Mouse (Mus musculus): ENCODE measurements around the gene Nek6.

The Nek6 gene

GRCm38 (mm10) chr2:38539677-38540076 lies 28.2 kb downstream of the Nek6 start:
- no peak for DNase-seq (ENCODE audit: low spot score)

GRCm38 (mm10) chr2:38540666-38541065 lies 29.2 kb downstream of the Nek6 start:
- DNase-seq (ENCODE audit: low spot score) = no peak

- no peak for DNase-seq (ENCODE audit: low spot score)
Measured at GRCm38 (mm10) chr2:38541101-38541500, 29.7 kb downstream of the Nek6 start.

- DNase-seq (ENCODE audit: low spot score) = no peak
Measured at GRCm38 (mm10) chr2:38541570-38541969, 30.1 kb downstream of the Nek6 start.

GRCm38 (mm10) chr2:38542366-38542765 lies 30.9 kb downstream of the Nek6 start:
- DNase-seq (ENCODE audit: low spot score) = no peak

- DNase-seq (ENCODE audit: low spot score) = no peak
Measured at GRCm38 (mm10) chr2:38543158-38543557, 31.7 kb downstream of the Nek6 start.

DNA sequence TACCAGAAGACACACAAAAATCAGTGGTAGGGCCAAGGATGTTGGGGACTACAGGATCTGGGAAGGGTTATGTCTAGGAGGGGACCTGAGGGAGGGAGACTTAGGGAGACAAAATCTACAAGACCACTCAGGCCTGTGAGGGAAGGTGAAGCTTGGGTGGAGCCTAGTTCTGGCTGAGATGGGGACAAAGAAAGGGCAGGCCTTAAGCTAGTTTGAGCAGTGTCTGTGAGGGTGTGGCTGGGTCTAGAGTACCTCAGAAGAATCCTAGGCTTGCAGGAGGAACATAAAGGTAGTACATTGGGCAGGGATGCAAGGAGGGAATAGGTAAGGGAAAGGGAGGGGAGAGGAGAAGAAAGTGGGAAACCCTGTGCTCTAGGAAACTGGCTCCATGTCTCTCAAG lies 32.9 kb downstream of the Nek6 start:
- no peak for DNase-seq (ENCODE audit: low spot score)

DNA sequence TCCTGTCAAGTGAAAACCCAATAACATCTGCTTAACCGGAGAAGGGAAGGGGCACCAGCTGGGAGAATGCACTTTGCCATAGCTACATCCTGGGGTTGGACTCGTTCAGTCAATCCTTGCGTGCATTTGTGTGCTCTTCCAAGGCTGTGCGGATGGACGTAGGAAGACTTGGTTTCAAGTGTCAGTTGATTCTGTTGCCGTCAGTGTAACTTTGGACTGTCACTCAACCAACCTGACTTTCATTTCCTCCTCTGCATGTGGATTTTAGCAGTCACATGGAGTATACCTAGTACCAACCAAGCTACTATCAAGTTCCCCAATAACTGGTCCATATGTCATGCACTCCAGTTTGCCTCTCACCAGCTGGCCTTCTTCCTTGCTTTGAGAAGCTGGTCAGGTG lies 33.5 kb downstream of the Nek6 start:
- no peak for DNase-seq (ENCODE audit: low spot score)

- DNase-seq (ENCODE audit: low spot score) = no peak
Measured at GRCm38 (mm10) chr2:38545706-38546105, 34.3 kb downstream of the Nek6 start.

- DNase-seq (ENCODE audit: low spot score) = no peak
Measured at GRCm38 (mm10) chr2:38546222-38546621, 34.8 kb downstream of the Nek6 start.

DNA sequence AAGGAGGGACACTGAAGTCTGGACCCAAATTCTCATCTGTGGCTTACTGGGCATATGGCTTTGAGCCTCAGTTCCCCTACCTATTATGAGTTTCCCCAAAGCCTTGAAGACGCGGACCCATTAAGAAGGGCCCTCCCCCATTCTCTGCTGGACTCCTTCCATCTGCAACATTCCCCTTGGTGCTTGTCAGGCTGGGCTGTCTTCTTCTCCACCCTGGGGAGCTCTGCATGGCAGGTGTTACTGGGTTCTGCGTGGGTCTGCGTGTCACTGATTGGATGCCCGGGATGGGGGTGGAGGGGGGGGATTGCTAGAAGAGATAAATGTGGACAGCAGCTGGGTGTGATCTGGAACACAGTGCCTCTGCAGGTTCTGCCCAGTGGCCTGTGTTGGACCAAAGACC lies 35.3 kb downstream of the Nek6 start:
- DNase-seq (ENCODE audit: low spot score) = no peak

GRCm38 (mm10) chr2:38547793-38548517 lies 36.5 kb downstream of the Nek6 start:
- no peak for DNase-seq (ENCODE audit: low spot score)

DNA sequence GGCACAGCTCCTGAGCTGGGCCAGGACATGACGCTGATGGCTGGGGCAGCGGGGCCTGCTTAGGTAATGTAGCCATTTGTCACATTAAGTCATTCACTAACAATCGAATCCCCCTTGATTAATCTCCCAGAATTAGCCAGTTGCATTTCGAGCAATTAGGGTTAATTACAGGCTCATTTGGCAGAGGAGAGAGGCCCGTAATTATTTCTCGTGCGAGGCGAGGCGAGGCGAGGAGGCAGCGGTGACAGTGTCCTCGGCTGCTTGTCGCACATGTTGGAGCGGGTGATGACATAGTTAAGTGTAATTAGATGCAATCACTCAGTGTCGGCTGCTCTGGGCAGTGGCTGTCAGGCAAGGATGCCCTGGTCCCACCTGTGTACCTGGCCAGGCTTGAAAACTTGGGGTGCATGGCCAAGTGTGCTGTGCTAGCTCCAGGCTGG lies 40.6 kb downstream of the Nek6 start:
- DNase-seq (ENCODE audit: low spot score) = no peak

- no peak for DNase-seq (ENCODE audit: low spot score)
Measured at GRCm38 (mm10) chr2:38554226-38554995, 43.0 kb downstream of the Nek6 start.

DNA sequence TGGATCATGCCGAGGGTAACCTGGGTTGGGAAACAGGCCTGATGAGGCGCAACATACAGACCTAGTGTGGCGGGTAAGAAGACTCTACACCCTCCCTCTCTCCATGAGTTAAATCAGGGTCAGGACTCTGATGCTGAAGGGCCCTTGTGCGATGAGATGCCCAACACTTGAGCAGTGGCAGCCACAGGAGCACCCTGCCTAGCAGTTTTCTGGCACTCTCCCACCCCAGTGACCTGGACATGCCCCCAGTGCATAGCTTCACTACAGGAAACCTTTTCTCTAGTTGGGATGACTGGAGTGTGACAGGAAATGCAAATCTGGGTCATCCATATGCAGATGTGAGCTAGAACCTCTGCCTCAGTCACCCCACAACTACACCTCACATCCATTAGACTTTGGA lies 44.2 kb downstream of the Nek6 start:
- DNase-seq (ENCODE audit: low spot score) = no peak

- DNase-seq (ENCODE audit: low spot score) = no peak
Measured at GRCm38 (mm10) chr2:38556721-38557120, 45.3 kb downstream of the Nek6 start.

DNA sequence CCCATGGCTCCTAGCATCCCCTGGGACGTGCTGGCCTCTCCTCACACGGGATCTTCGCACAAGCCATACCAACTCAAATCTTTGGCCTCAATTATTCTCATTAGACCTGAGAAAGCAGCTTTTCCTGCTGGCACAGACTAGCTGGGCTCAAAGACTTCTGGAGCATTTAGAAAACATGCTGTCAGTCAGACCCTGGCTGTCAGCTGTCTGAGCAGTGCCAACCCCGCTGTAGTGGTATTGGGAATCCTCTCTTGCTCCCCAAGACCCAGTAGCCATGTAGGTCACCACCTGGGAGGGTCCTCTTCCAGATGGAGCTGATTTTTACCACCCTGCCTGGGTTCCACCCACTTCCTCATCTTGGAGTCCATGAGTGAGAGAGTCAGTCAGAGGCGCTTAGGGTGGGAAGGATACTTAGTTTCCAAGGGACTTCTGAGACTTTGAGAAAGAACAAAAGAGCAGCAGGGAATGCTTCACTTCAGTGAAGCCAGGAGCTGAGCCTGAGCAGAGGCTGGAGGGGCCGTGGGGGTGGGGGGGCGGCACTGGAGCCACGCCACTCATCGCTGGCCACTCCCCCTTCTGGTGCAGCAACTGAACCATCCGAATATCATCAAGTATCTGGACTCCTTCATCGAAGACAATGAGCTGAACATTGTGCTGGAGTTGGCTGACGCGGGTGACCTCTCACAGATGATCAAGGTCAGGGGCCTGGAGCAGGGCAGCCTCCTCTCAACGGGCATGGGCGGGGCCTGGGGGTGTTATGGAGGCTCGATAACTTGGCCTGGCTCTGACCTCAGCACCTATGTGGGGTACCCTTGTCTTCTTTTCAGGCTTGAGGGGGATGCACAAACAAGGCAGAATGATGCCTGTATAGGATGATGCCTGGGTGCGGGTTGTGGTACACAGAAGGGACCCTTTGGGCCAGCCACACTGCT lies 49.1 kb downstream of the Nek6 start:
- no peak for DNase-seq (ENCODE audit: low spot score)

DNA sequence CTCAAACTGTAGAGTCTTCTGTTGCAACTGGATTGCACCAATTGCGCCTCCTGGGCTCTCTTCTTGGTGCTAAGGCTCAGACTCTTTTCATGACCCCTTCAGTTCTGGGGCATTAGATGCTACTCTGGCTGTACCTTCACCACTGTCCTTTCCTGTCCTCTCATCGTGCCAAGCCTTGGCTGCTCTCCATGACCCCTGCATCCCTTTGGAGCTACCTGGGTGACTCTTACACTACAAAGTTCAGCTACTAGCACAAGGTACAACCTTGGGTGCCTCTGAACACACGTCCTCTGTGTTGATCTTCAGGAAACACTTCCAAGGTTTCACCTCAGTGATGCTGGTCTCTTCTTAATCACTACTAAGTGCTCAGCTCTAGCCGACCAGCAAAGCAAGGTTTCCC lies 51.2 kb downstream of the Nek6 start:
- DNase-seq (ENCODE audit: low spot score) = no peak

GRCm38 (mm10) chr2:38571971-38572601 lies 60.6 kb downstream of the Nek6 start:
- no peak for DNase-seq (ENCODE audit: low spot score)

GRCm38 (mm10) chr2:38574697-38575096 lies 63.3 kb downstream of the Nek6 start:
- DNase-seq (ENCODE audit: low spot score) = no peak

DNA sequence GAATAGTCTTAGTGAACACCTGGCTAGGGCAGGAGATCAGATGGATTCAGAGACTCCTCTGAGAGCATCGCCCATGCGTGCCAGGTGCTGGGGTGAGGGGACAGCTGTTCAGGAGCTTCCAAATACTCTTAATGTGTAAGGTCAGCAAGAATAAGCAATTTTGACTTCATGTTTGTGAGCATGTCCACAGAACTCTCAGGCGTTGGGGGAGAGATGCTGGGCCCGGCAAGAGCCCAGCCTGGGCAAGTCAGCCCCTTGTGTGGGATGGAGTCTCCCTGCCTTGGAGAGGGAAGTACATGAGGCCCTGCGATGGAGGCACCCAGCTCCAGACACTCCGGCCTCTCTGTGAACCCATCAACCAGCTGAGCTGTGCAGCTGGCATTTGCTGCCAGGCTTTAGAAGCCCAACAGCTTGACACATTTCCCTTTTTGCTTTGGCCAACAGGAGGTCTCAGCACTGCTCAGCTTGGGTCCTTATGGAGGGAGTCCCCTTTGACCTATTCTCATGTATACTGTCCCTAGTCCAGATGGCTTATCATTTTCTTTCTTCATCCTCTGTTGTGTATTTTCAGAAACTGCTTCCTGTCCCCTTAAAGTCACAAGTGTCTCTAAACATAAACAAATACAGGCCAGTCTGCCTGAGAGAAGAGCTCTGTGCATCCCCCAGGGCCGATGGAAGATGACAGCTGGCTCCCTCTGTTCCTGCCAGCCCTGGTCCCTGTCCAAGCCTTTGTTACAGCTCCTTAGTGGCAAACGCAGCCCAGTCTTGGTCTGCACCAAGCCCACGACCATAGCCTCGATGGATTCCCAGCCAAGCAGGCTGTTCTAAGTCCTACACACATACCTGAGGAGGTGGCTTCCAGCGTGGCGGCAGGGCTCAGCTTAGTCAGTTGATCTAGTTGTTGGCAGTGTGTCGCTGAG lies 67.4 kb downstream of the Nek6 start:
- DNase-seq (ENCODE audit: low spot score) = no peak
